Mouse (Mus musculus) CH12.LX (cell line): ENCODE measurements around the gene Rpp25. TPM values are rescaled to one million over a fixed set of nuclear protein-coding genes. Genes with fewer than 3 reads are reported as not detected.

Source experiments
- DNase-seq: peaks from one replicate; pipeline ENCODE4 v3.0.0-alpha.2; 2013; ENCODE audit errors: extremely low read depth
- H3K27ac ChIP-seq: 2 replicates; pipeline ENCODE4 v1.5.1; 2012; ENCODE audit warnings: low read depth, mild to moderate bottlenecking, control low read depth, moderate library complexity; ENCODE audit not compliant: insufficient read depth
- H3K27me3 ChIP-seq: replicated peaks from 2 replicates; pipeline ENCODE3; 2012; ENCODE audit warnings: inconsistent platforms
- H3K36me3 ChIP-seq, 2 experiments: replicated peaks in 1 of 2; 2 replicates each; pipeline versions ENCODE3 to v1.6.1; 2012; ENCODE audit warnings: inconsistent platforms in 1 of 2, low read length in 1 of 2, mild to moderate bottlenecking in 1 of 2, mixed read lengths in 1 of 2, moderate library complexity in 1 of 2; ENCODE audit not compliant: control insufficient read depth in 1 of 2, insufficient read depth in 1 of 2
- H3K4me1 ChIP-seq, 2 experiments: 2 replicates each; pipeline ENCODE4 v1.6.1; 2012; ENCODE audit warnings: inconsistent platforms in 1 of 2, moderate library complexity in 1 of 2; ENCODE audit not compliant: insufficient read depth in 2 of 2, control insufficient read depth in 1 of 2
- H3K4me2 ChIP-seq: 2 replicates; pipeline ENCODE4 v1.6.1; 2012; ENCODE audit warnings: low read depth, mild to moderate bottlenecking, control low read depth; ENCODE audit not compliant: poor library complexity, insufficient read depth, severe bottlenecking
- H3K4me3 ChIP-seq, 3 experiments: fragments of 150-350 bp in 1 of 3; sonication (generic) in 1 of 3; replicated peaks in 1 of 3; 2 replicates each; pipeline versions ENCODE3 to v1.5.1; 2011 to 2012; ENCODE audit warnings: low read depth in 2 of 3, low read length in 2 of 3, mild to moderate bottlenecking in 2 of 3, moderate library complexity in 2 of 3, control low read depth in 1 of 3, improper control_type of control experiment in 1 of 3, inconsistent platforms in 1 of 3, mixed read lengths in 1 of 3; ENCODE audit not compliant: poor library complexity in 1 of 3
- H3K79me2 ChIP-seq: replicated peaks from 2 replicates; pipeline ENCODE4 v1.6.1; 2012; ENCODE audit warnings: mild to moderate bottlenecking, moderate library complexity; ENCODE audit not compliant: control insufficient read depth, poor library complexity, insufficient read depth, severe bottlenecking; ENCODE audit errors: extremely low read depth
- H3K9ac ChIP-seq: 2 replicates; pipeline ENCODE4 v1.6.1; 2012; ENCODE audit warnings: low read depth, mild to moderate bottlenecking, control low read depth, moderate library complexity; ENCODE audit not compliant: insufficient read depth
- H3K9me3 ChIP-seq: replicated peaks from 2 replicates; pipeline ENCODE3; 2012; ENCODE audit warnings: low read length, inconsistent platforms, mixed read lengths
- BHLHE40 ChIP-seq: IDR thresholded peaks from 2 replicates; pipeline ENCODE4 v1.6.1; 2011; ENCODE audit warnings: mild to moderate bottlenecking, low read depth, low read length, improper control_type of control experiment
- CHD1 ChIP-seq: IDR thresholded peaks from 2 replicates; pipeline ENCODE4 v1.6.1; 2012; ENCODE audit warnings: low read depth, low read length, improper control_type of control experiment, inconsistent platforms
- CHD2 ChIP-seq: IDR thresholded peaks from 2 replicates; pipeline ENCODE4 v1.6.1; 2011; ENCODE audit warnings: low read length, improper control_type of control experiment
- CTCF ChIP-seq, 2 experiments: IDR thresholded peaks in 1 of 2; conservative IDR thresholded peaks in 1 of 2; 2 replicates each; pipeline ENCODE4 v1.5.1; 2011 to 2012; ENCODE audit warnings: low read depth in 2 of 2, low read length in 2 of 2, improper control_type of control experiment in 1 of 2, inconsistent platforms in 1 of 2, mild to moderate bottlenecking in 1 of 2, moderate library complexity in 1 of 2
- E2F4 ChIP-seq: IDR thresholded peaks from 2 replicates; pipeline ENCODE4 v1.6.1; 2011; ENCODE audit warnings: low read depth, low read length, improper control_type of control experiment; ENCODE audit not compliant: insufficient replicate concordance
- ELF1 ChIP-seq: IDR thresholded peaks from 2 replicates; pipeline ENCODE4 v1.6.1; 2014; ENCODE audit warnings: low read depth, mild to moderate bottlenecking, inconsistent platforms, low read length, improper control_type of control experiment
- EP300 ChIP-seq: IDR thresholded peaks from 2 replicates; pipeline ENCODE4 v1.6.1; 2011; ENCODE audit warnings: low read length, improper control_type of control experiment
- ETS1 ChIP-seq: conservative IDR thresholded peaks from 2 replicates; pipeline ENCODE4 v1.6.1; 2012; ENCODE audit warnings: low read depth, mild to moderate bottlenecking, inconsistent platforms, low read length, improper control_type of control experiment, moderate library complexity
- GABPA ChIP-seq: IDR thresholded peaks from 2 replicates; pipeline ENCODE4 v1.6.1; 2012; ENCODE audit warnings: low read depth, low read length, improper control_type of control experiment, inconsistent platforms; ENCODE audit not compliant: insufficient replicate concordance
- HCFC1 ChIP-seq: IDR thresholded peaks from 2 replicates; pipeline ENCODE4 v1.6.1; 2012; ENCODE audit warnings: low read depth, mild to moderate bottlenecking, inconsistent platforms, low read length, improper control_type of control experiment
- IRF4 ChIP-seq: IDR thresholded peaks from 2 replicates; pipeline ENCODE4 v1.6.1; 2014; ENCODE audit warnings: low read depth, mild to moderate bottlenecking, inconsistent platforms, low read length, improper control_type of control experiment
- JUN ChIP-seq: IDR thresholded peaks from 2 replicates; pipeline ENCODE4 v1.6.1; 2011; ENCODE audit warnings: low read depth, mild to moderate bottlenecking, low read length, improper control_type of control experiment, moderate library complexity; ENCODE audit not compliant: insufficient read depth
- JUND ChIP-seq: conservative IDR thresholded peaks from 2 replicates; pipeline ENCODE4 v1.6.1; 2011; ENCODE audit warnings: low read depth, low read length, improper control_type of control experiment
- KAT2A ChIP-seq: IDR thresholded peaks from 2 replicates; pipeline ENCODE4 v1.6.1; 2012; ENCODE audit warnings: low read length, improper control_type of control experiment, inconsistent platforms; ENCODE audit not compliant: insufficient replicate concordance
- MAFK ChIP-seq: IDR thresholded peaks from 2 replicates; pipeline ENCODE4 v1.6.1; 2011; ENCODE audit warnings: low read length, improper control_type of control experiment; ENCODE audit not compliant: insufficient replicate concordance
- MAX ChIP-seq: IDR thresholded peaks from 2 replicates; pipeline ENCODE4 v1.6.1; 2011; ENCODE audit warnings: low read length, improper control_type of control experiment
- MAZ ChIP-seq: IDR thresholded peaks from 2 replicates; pipeline ENCODE4 v1.6.1; 2012; ENCODE audit warnings: low read depth, mild to moderate bottlenecking, inconsistent platforms, low read length, improper control_type of control experiment, moderate library complexity
- MEF2A ChIP-seq: IDR thresholded peaks from 2 replicates; pipeline ENCODE4 v1.6.1; 2014; ENCODE audit warnings: low read depth, mild to moderate bottlenecking, inconsistent platforms, low read length, improper control_type of control experiment, borderline replicate concordance
- MXI1 ChIP-seq: IDR thresholded peaks from 2 replicates; pipeline ENCODE4 v1.6.1; 2011; ENCODE audit warnings: mild to moderate bottlenecking, low read depth, low read length, improper control_type of control experiment
- MYC ChIP-seq: IDR thresholded peaks from 2 replicates; pipeline ENCODE4 v1.6.1; 2011; ENCODE audit warnings: low read depth, mild to moderate bottlenecking, improper control_type of control experiment, low read length
- NELFE ChIP-seq: IDR thresholded peaks from 2 replicates; pipeline ENCODE4 v1.6.1; 2011; ENCODE audit warnings: low read depth, low read length, improper control_type of control experiment
- NRF1 ChIP-seq: IDR thresholded peaks from 2 replicates; pipeline ENCODE4 v1.6.1; 2014; ENCODE audit warnings: low read depth, mild to moderate bottlenecking, inconsistent platforms, low read length, improper control_type of control experiment, moderate library complexity
- PAX5 ChIP-seq: IDR thresholded peaks from 2 replicates; pipeline ENCODE4 v1.6.1; 2012; ENCODE audit warnings: low read length, inconsistent platforms, mixed read lengths
- POLR2A ChIP-seq: IDR thresholded peaks from 2 replicates; pipeline ENCODE4 v1.6.1; 2011; ENCODE audit warnings: low read depth, mild to moderate bottlenecking, improper control_type of control experiment, low read length
- POLR2AphosphoS2 ChIP-seq: IDR thresholded peaks from 2 replicates; pipeline ENCODE4 v1.6.1; 2011; ENCODE audit warnings: low read depth, low read length, improper control_type of control experiment
- RAD21 ChIP-seq: IDR thresholded peaks from 2 replicates; pipeline ENCODE4 v1.6.1; 2011; ENCODE audit warnings: low read depth, mild to moderate bottlenecking, low read length, improper control_type of control experiment, moderate library complexity
- RCOR1 ChIP-seq: conservative IDR thresholded peaks from 2 replicates; pipeline ENCODE4 v1.6.1; 2012; ENCODE audit warnings: low read depth, mild to moderate bottlenecking, inconsistent platforms, low read length, improper control_type of control experiment
- SIN3A ChIP-seq: IDR thresholded peaks from 2 replicates; pipeline ENCODE4 v1.6.1; 2012; ENCODE audit warnings: low read length, improper control_type of control experiment, inconsistent platforms
- SMC3 ChIP-seq: IDR thresholded peaks from 2 replicates; pipeline ENCODE4 v1.6.1; 2011; ENCODE audit warnings: low read depth, low read length, improper control_type of control experiment
- TBP ChIP-seq: conservative IDR thresholded peaks from 2 replicates; pipeline ENCODE4 v1.6.1; 2011; ENCODE audit warnings: low read depth, low read length, improper control_type of control experiment
- TCF12 ChIP-seq: IDR thresholded peaks from 2 replicates; pipeline ENCODE4 v1.6.1; 2014; ENCODE audit warnings: low read depth, mild to moderate bottlenecking, inconsistent platforms, low read length, improper control_type of control experiment
- UBTF ChIP-seq: IDR thresholded peaks from 2 replicates; pipeline ENCODE4 v1.6.1; 2012; ENCODE audit warnings: low read depth, mild to moderate bottlenecking, inconsistent platforms, low read length, improper control_type of control experiment, moderate library complexity
- USF1 ChIP-seq: IDR thresholded peaks from 2 replicates; pipeline ENCODE4 v1.6.1; 2014; ENCODE audit warnings: low read depth, mild to moderate bottlenecking, inconsistent platforms, low read length, improper control_type of control experiment
- USF2 ChIP-seq: conservative IDR thresholded peaks from 2 replicates; pipeline ENCODE4 v1.6.1; 2011; ENCODE audit warnings: low read depth, low read length, improper control_type of control experiment
- ZC3H11A ChIP-seq: IDR thresholded peaks from 2 replicates; pipeline ENCODE4 v1.6.1; 2012; ENCODE audit warnings: low read depth, mild to moderate bottlenecking, inconsistent platforms, low read length, improper control_type of control experiment
- ZKSCAN1 ChIP-seq: IDR thresholded peaks from 2 replicates; pipeline ENCODE4 v1.6.1; 2012; ENCODE audit warnings: low read depth, inconsistent platforms, low read length, improper control_type of control experiment, borderline replicate concordance
- ZMIZ1 ChIP-seq: IDR thresholded peaks from 2 replicates; pipeline ENCODE4 v1.6.1; 2012; ENCODE audit warnings: low read depth, mild to moderate bottlenecking, inconsistent platforms, low read length, improper control_type of control experiment
- ZNF384 ChIP-seq: IDR thresholded peaks from 2 replicates; pipeline ENCODE4 v1.6.1; 2012; ENCODE audit warnings: low read depth, low read length, improper control_type of control experiment, inconsistent platforms
- dilution Hi-C: fragments of 300-500 bp; cut with MboI; formaldehyde crosslinking; loops from 2 replicates; pipeline ENCODE4 v1.14.3; 2020; ENCODE audit warnings: low sequenced_read_pairs; ENCODE audit not compliant: extremely low pct_unique_long_range_greater_than_20kb, extremely low pct_ligation_motif_present
- in situ Hi-C: fragments of 300-500 bp; cut with MboI; formaldehyde crosslinking; loops from 3 replicates; pipeline ENCODE4 v1.14.3; 2019; ENCODE audit warnings: low sequenced_read_pairs, low pct_ligation_motif_present, low pct_unique_long_range_greater_than_20kb, mixed read lengths
- polyA plus RNA-seq: library from polyadenylated mRNA; unstranded; fragments of >175 nt; gene quantifications from 2 replicates; pipeline ENCODE4 v1.2.1, GENCODE M21; 2012; ENCODE audit warnings: low read depth; ENCODE audit not compliant: insufficient read length
- total RNA-seq, 2 experiments: library from RNA; depleted of rRNA; stranded (reverse); fragments of 300-350 nt in 1 of 2; fragments of >200 nt in 1 of 2; gene quantifications; 2 replicates each; pipeline ENCODE4 v1.2.3; 2012 to 2014

The Rpp25 gene
- total and polyA plus RNA-seq, 3 experiments: 0.21 TPM; not detected in 2

- peak; percentile 92 for TF ChIP-seq ELF1
- TF ChIP-seq GABPA: no peak
- peak; percentile 72; the same call in 1 of the 2 replicates for TF ChIP-seq E2F4
- TF ChIP-seq JUN: no peak
- TF ChIP-seq USF2: no peak
- TF ChIP-seq TBP: peak; percentile 73; the same call in 1 of the 2 replicates
- TF ChIP-seq USF1: no peak; the same call in 1 of the 2 replicates
- TF ChIP-seq ZMIZ1: peak; percentile 96
- no peak for TF ChIP-seq SMC3
- TF ChIP-seq CHD2: no peak
- TF ChIP-seq BHLHE40: peak; percentile 20; the same call in 1 of the 2 replicates
- TF ChIP-seq TCF12: peak; percentile 92
- TF ChIP-seq MYC: peak; percentile 96
- peak; percentile 71; the same call in 1 of the 2 replicates for TF ChIP-seq KAT2A
- peak; percentile 85 for TF ChIP-seq HCFC1
- no peak for TF ChIP-seq PAX5
- peak; percentile 92 for TF ChIP-seq MXI1
- no peak for TF ChIP-seq CHD1
- no peak for TF ChIP-seq JUND
- TF ChIP-seq SIN3A: peak; percentile 88
- TF ChIP-seq IRF4: peak; percentile 19; the same call in 1 of the 2 replicates
- no peak; the same call in 1 of the 2 replicates for TF ChIP-seq MAZ
- TF ChIP-seq ZKSCAN1: no peak
- TF ChIP-seq POLR2A: peak; percentile 95
- no peak for TF ChIP-seq ZC3H11A
- TF ChIP-seq RCOR1: no peak
- TF ChIP-seq MAX: peak; percentile 96
- TF ChIP-seq RAD21: no peak
- TF ChIP-seq UBTF: peak; percentile 46
- TF ChIP-seq MEF2A: peak; percentile 44; the same call in 1 of the 2 replicates
- TF ChIP-seq POLR2AphosphoS2: peak; percentile 87
- no peak for TF ChIP-seq EP300
- TF ChIP-seq NELFE: peak; percentile 91
- TF ChIP-seq CTCF (conservative IDR thresholded peaks at IDR 0.05 in 1 of 2, IDR thresholded peaks at IDR 0.05 in 1 of 2; ENCODE audit: low read depth in 2 of 2, low read length in 2 of 2): no peak
- no peak for TF ChIP-seq ETS1
- TF ChIP-seq MAFK: no peak
- TF ChIP-seq ZNF384: no peak
- peak; percentile 62 for TF ChIP-seq NRF1
- TF ChIP-seq, all 38 proteins: peak for 19
Measured at GRCm38 (mm10) chr9:57521056-57521911, 17.5 kb downstream of the Rpp25 start, which contains the start of gene Cox5a. TSS of gene Cox5a (plus strand) at chr9:57521274.

More at GRCm38 (mm10) chr9:57521056-57521911, 17.5 kb downstream of the Rpp25 start, which contains the start of gene Cox5a:
- in situ Hi-C loops (loop anchor here (5.0 kb wide), 1 partner anchor 131 kb away; the partner anchor contains the start of gene Csk), dilution Hi-C loops (no loop called here)
- peaks cover 0 to 7% of the 10 kb centered on the region in 2 experiments for H3K36me3 ChIP-seq
- peak within 1 kb of the TSS; percentile 88 to 99 (median 89) for H3K4me3 ChIP-seq
- H3K4me1 ChIP-seq: peaks cover 0 to 43% of the 10 kb centered on the region in 2 experiments; a peak in 2 of 4 replicates
- H3K9ac ChIP-seq: peak within 1 kb of the TSS; percentile 90
- H3K79me2 ChIP-seq: peaks cover 46% of the 10 kb centered on the region
- H3K4me2 ChIP-seq: peak within 1 kb of the TSS; percentile 97
- peak within 1 kb of the TSS; percentile 89 for H3K27ac ChIP-seq
- H3K27me3 ChIP-seq: no peaks in the 10 kb centered on the region
- H3K9me3 ChIP-seq: no peaks in the 10 kb centered on the region
- peak; percentile 88 for DNase-seq
